Mouse (Mus musculus) thymus, adult 2 months (tissue): ENCODE data around the gene Fancb.

Experiments
- CTCF ChIP-seq: fragments of 200-500 bp; IDR thresholded peaks from 2 replicates; pipeline ENCODE4 v1.5.1; 2012; ENCODE audit warnings: mild to moderate bottlenecking, control low read depth, low read length, moderate library complexity, borderline replicate concordance; ENCODE audit not compliant: control insufficient read depth, poor library complexity, insufficient read depth; ENCODE audit errors: extremely low read depth
- POLR2A ChIP-seq: fragments of 200-500 bp; IDR thresholded peaks from 2 replicates; pipeline ENCODE4 v1.6.1; 2012; ENCODE audit warnings: mild to moderate bottlenecking, low read length, control low read depth, moderate library complexity; ENCODE audit not compliant: control insufficient read depth, poor library complexity, insufficient read depth; ENCODE audit errors: extremely low read depth

- no peak for TF ChIP-seq CTCF
- TF ChIP-seq POLR2A: no peak
Measured at GRCm38 (mm10) chrX:164965750-164966448, 14.5 kb upstream of the Fancb start.
